Mouse (Mus musculus) kidney, adult 2 months (tissue): ENCODE measurements around the gene Slc44a4.

ENCODE experiments used
- CTCF ChIP-seq: fragments of 200-500 bp; conservative IDR thresholded peaks from 2 replicates; pipeline ENCODE4 v1.5.1; 2011; ENCODE audit warnings: low read depth, mild to moderate bottlenecking, control low read depth, low read length, moderate library complexity, mixed read lengths; ENCODE audit not compliant: insufficient read depth, insufficient read length
- POLR2A ChIP-seq: fragments of 200-500 bp; IDR thresholded peaks from one replicate; pipeline ENCODE4 v1.6.1; 2011; ENCODE audit warnings: low read depth, low read length, control low read depth

GRCm38 (mm10) chr17:34953904-34954303 is 39.6 kb downstream of the Slc44a4 start:
- no peak for TF ChIP-seq POLR2A
- no peak for TF ChIP-seq CTCF
